Comparison of ENCODE assay signal across 16 mouse cellular contexts in genomic region chr19:45446631-45447030, GRCm38 (mm10).
DNase-seq lines count a peak whose midpoint lies in the region; ATAC-seq and TF ChIP-seq lines count a peak whose summit lies in the region.
"Had no signal": no experiment of that assay in that cellular context is flagged by ENCODE, and none has a peak within 500 bp of the region (broad histone marks: within the 10 kb centered on the region; RNA-seq: fewer than 3 reads in every experiment).

No protein-coding gene starts in this region.

- no peaks in the 10 kb centered on the region for H3K9me3 ChIP-seq in hindbrain, postnatal 0 days (ENCODE audit: low read length)
- no peaks in the 10 kb centered on the region for H3K9me3 ChIP-seq in midbrain, postnatal 0 days (ENCODE audit: low read length)
- H3K9me3 ChIP-seq: embryonic facial prominence, embryonic 15.5 days; kidney, embryonic 15.5 days had no signal

- peak overlapping the region; percentile 76 for H3K27ac ChIP-seq in layer of hippocampus, adult 2 months
- peak overlapping the region; percentile 48; the same call in 1 of the 2 replicates for H3K27ac ChIP-seq in hindbrain, postnatal 0 days
- H3K27ac ChIP-seq in midbrain, postnatal 0 days (ENCODE audit: low read depth, low read length) = 0 out of 2 replicates have a peak overlapping the region, but pooled peaks have one; percentile 27
- H3K27ac ChIP-seq: embryonic facial prominence, embryonic 15.5 days; kidney, embryonic 15.5 days had no signal

- WGBS in hindbrain, postnatal 0 days = 21% methylated on average over 7 of the region's 7 CpGs
- WGBS in midbrain, postnatal 0 days = 32% methylated on average over 7 of the region's 7 CpGs

- peak; percentile 30 for ATAC-seq in erythroblast, adult 5-6 weeks (replicated peaks; ENCODE audit: low FRiP score, poor library complexity, severe bottlenecking)
- peak; percentile 53; the same call in 1 of the 2 replicates for ATAC-seq in hindbrain, postnatal 0 days
- no peak for ATAC-seq in midbrain, postnatal 0 days (ENCODE audit: low FRiP score)
- ATAC-seq in cerebellum, adult (ENCODE audit: insufficient number of reproducible peaks, low FRiP score, low TSS enrichment) = no peak
- ATAC-seq in erythroid progenitor cell, adult 5-6 weeks (replicated peaks; ENCODE audit: low FRiP score, poor library complexity, severe bottlenecking) = no peak

- 0 out of 2 replicates have a peak overlapping the region, but pooled peaks have one; percentile 2 for H3K9ac ChIP-seq in hindbrain, postnatal 0 days (replicated peaks; ENCODE audit: low read length)
- H3K9ac ChIP-seq in midbrain, postnatal 0 days (replicated peaks; ENCODE audit: low read length, poor library complexity, severe bottlenecking) = no peak overlapping the region
- H3K9ac ChIP-seq: embryonic facial prominence, embryonic 15.5 days; kidney, embryonic 15.5 days had no signal

- no peak overlapping the region; the same call in 1 of the 2 replicates for H3K4me2 ChIP-seq in hindbrain, postnatal 0 days (ENCODE audit: low read depth, low read length)
- no peak overlapping the region for H3K4me2 ChIP-seq in midbrain, postnatal 0 days (ENCODE audit: low read depth, low read length, poor library complexity, severe bottlenecking)
- H3K4me2 ChIP-seq: embryonic facial prominence, embryonic 15.5 days; kidney, embryonic 15.5 days had no signal

- no peaks in the 10 kb centered on the region for H3K36me3 ChIP-seq in hindbrain, postnatal 0 days (ENCODE audit: insufficient read depth, low read length)
- no peaks in the 10 kb centered on the region for H3K36me3 ChIP-seq in midbrain, postnatal 0 days (ENCODE audit: insufficient read depth, low read length)
- H3K36me3 ChIP-seq: embryonic facial prominence, embryonic 15.5 days; kidney, embryonic 15.5 days had no signal

- no peak overlapping the region for H3K4me3 ChIP-seq in layer of hippocampus, adult 2 months
- no peak overlapping the region for H3K4me3 ChIP-seq in hindbrain, postnatal 0 days (ENCODE audit: low read length)
- H3K4me3 ChIP-seq in midbrain, postnatal 0 days (ENCODE audit: low read depth, low read length) = no peak overlapping the region
- H3K4me3 ChIP-seq: embryonic facial prominence, embryonic 15.5 days; kidney, embryonic 15.5 days had no signal

- peaks cover 14% of the 10 kb centered on the region for H3K4me1 ChIP-seq in hindbrain, postnatal 0 days (ENCODE audit: insufficient read depth, low read length)
- 0 out of 2 replicates have a peak, but pooled peaks cover 7% of the 10 kb centered on the region for H3K4me1 ChIP-seq in midbrain, postnatal 0 days (ENCODE audit: insufficient read depth, low read length)

- no peak for TF ChIP-seq CTCF in layer of hippocampus, adult 2 months (conservative IDR thresholded peaks at IDR 0.05)
- TF ChIP-seq CTCF in hindbrain, postnatal 0 days (IDR thresholded peaks at IDR 0.05; ENCODE audit: low read depth) = no peak
- no peak for TF ChIP-seq CTCF in midbrain, postnatal 0 days (IDR thresholded peaks at IDR 0.05)

- H3K27me3 ChIP-seq in hindbrain, postnatal 0 days (ENCODE audit: insufficient read depth, low read length) = no peaks in the 10 kb centered on the region
- no peaks in the 10 kb centered on the region for H3K27me3 ChIP-seq in midbrain, postnatal 0 days (ENCODE audit: insufficient read depth, low read length)
- H3K27me3 ChIP-seq: embryonic facial prominence, embryonic 15.5 days; kidney, embryonic 15.5 days had no signal

- DNase-seq in layer of hippocampus, adult 2 months (ENCODE audit: low spot score in 2 of 2) = no peak
- DNase-seq in layer of hippocampus, adult 9-10 months (ENCODE audit: low spot score) = no peak
- peak; percentile 58 for DNase-seq in hindbrain, postnatal 0 days (ENCODE audit: low spot score)
- DNase-seq in midbrain, postnatal 0 days (ENCODE audit: low spot score) = peak; percentile 53
- no peak for DNase-seq in ovary, postnatal 14 days (ENCODE audit: low spot score)
- DNase-seq: adrenal gland, postnatal 10 days; cerebellum, adult 8-10 months; gastrocnemius, postnatal 14 days; heart, postnatal 14 days; lung, adult 2 months; thymus, postnatal 36 days had no signal

Comparison
In these comparisons a context has a peak if more than half of its experiments do, and no peak if none do; other contexts are left out.
1. DNase-seq: peak in hindbrain, postnatal 0 days (single experiment) and midbrain, postnatal 0 days (single experiment); none in layer of hippocampus, adult 2 months (0 of 2), layer of hippocampus, adult 9-10 months (single experiment) and ovary, postnatal 14 days (single experiment).
2. ATAC-seq: peak in erythroblast, adult 5-6 weeks (single experiment) and hindbrain, postnatal 0 days (single experiment); none in midbrain, postnatal 0 days (single experiment), cerebellum, adult (single experiment) and erythroid progenitor cell, adult 5-6 weeks (single experiment).
3. Peak in every context shown above with its lines, with median percentiles within 50 percentile points of each other: H3K27ac ChIP-seq.